Mouse (Mus musculus) embryonic facial prominence, embryonic 11.5 days (tissue): ENCODE results near the gene Dock9. TPM values are rescaled to one million over a fixed set of nuclear protein-coding genes. Genes with fewer than 3 reads are reported as not detected.

Experiments used
- ATAC-seq: fragments of 200-750 bp; cut with Nextera tagmentation; replicated peaks from 2 replicates; pipeline ENCODE4 v1.8.0; 2017; ENCODE audit warnings: low read depth; ENCODE audit not compliant: insufficient number of reproducible peaks, low FRiP score, low TSS enrichment
- DNase-seq: peaks from one replicate; pipeline ENCODE4 v3.0.0-alpha.2; 2015; ENCODE audit warnings: low spot score
- H3K27ac ChIP-seq: fragments of 300-500 bp; sonication (generic); replicated peaks from 2 replicates; pipeline ENCODE4 v1.5.1; 2014; ENCODE audit warnings: mild to moderate bottlenecking, low read depth, low read length, control low read depth
- H3K27me3 ChIP-seq: fragments of 300-500 bp; sonication (generic); 2 replicates; pipeline ENCODE4 v1.6.1; 2014; ENCODE audit warnings: mild to moderate bottlenecking, low read length, moderate library complexity, mixed read lengths; ENCODE audit not compliant: control insufficient read depth, insufficient read depth
- H3K36me3 ChIP-seq: fragments of 300-500 bp; sonication (generic); replicated peaks from 2 replicates; pipeline ENCODE4 v1.6.1; 2014; ENCODE audit warnings: low read depth, mild to moderate bottlenecking, low read length, moderate library complexity, mixed read lengths; ENCODE audit not compliant: control insufficient read depth, insufficient read depth
- H3K4me1 ChIP-seq: fragments of 300-500 bp; sonication (generic); 2 replicates; pipeline ENCODE4 v1.6.1; 2014; ENCODE audit warnings: low read length, mixed read lengths; ENCODE audit not compliant: control insufficient read depth, insufficient read depth
- H3K4me2 ChIP-seq: fragments of 300-500 bp; sonication (generic); 2 replicates; pipeline ENCODE4 v1.6.1; 2014; ENCODE audit warnings: low read depth, mild to moderate bottlenecking, control low read depth, low read length, moderate library complexity
- H3K4me3 ChIP-seq: fragments of 300-500 bp; sonication (generic); 2 replicates; pipeline ENCODE4 v1.5.1; 2014; ENCODE audit warnings: low read depth, low read length, control low read depth
- H3K9ac ChIP-seq: fragments of 300-500 bp; sonication (generic); replicated peaks from 2 replicates; pipeline ENCODE4 v1.6.1; 2014; ENCODE audit warnings: mild to moderate bottlenecking, control low read depth, low read length
- H3K9me3 ChIP-seq: fragments of 300-500 bp; sonication (generic); replicated peaks from 2 replicates; pipeline ENCODE4 v1.6.1; 2016; ENCODE audit warnings: mild to moderate bottlenecking, low read length, inconsistent platforms, mixed read lengths; ENCODE audit not compliant: control insufficient read depth
- WGBS: fragments of 180-500 bp; shearing (Covaris S2); extraction: QIAGEN DNeasy Blood & Tissue Kit; methylation state at CpG from one replicate; pipeline ENCODE4 v1.1.7; 2014; 5-methylcytosine and 5-hydroxymethylcytosine counted together
- polyA plus RNA-seq: library from polyadenylated mRNA; unstranded; fragments of >200 nt; fragmentation: Nextera tagmentation; extraction: Ambion mirVana; gene quantifications from 2 replicates; pipeline ENCODE4 v1.2.1, GENCODE M21; 2014

Gene Dock9
- polyA plus RNA-seq, 1 experiment from 2014 or later: 4.9 TPM

- no peak overlapping the region for H3K4me2 ChIP-seq
- ATAC-seq (no peak), DNase-seq (no peak)
- H3K36me3 ChIP-seq: no peaks in the 10 kb centered on the region
- H3K9ac ChIP-seq: no peak overlapping the region
- no peaks in the 10 kb centered on the region for H3K9me3 ChIP-seq
- no peaks in the 10 kb centered on the region for H3K27me3 ChIP-seq
- 76% methylated on average over 4 of the region's 4 CpGs for WGBS
- H3K4me3 ChIP-seq: no peak overlapping the region
- no peaks in the 10 kb centered on the region for H3K4me1 ChIP-seq
- H3K27ac ChIP-seq: no peak overlapping the region
These were observed 301.9 kb downstream of the Dock9 start for GRCm38 (mm10) chr14:121495741-121496140.

GRCm38 (mm10) chr14:121495120-121495519 lies 302.5 kb downstream of the Dock9 start:
- Histone ChIP-seq H3K9me3 (no peaks in the 10 kb centered on the region), H3K4me3 (no peak overlapping the region), H3K27ac (no peak overlapping the region), H3K4me2 (no peak overlapping the region), H3K27me3 (no peaks in the 10 kb centered on the region), H3K36me3 (no peaks in the 10 kb centered on the region), H3K9ac (no peak overlapping the region), H3K4me1 (no peaks in the 10 kb centered on the region)
- DNase-seq: no peak
- WGBS: 81% methylated on average over 2 of the region's 2 CpGs
- ATAC-seq: no peak

DNA sequence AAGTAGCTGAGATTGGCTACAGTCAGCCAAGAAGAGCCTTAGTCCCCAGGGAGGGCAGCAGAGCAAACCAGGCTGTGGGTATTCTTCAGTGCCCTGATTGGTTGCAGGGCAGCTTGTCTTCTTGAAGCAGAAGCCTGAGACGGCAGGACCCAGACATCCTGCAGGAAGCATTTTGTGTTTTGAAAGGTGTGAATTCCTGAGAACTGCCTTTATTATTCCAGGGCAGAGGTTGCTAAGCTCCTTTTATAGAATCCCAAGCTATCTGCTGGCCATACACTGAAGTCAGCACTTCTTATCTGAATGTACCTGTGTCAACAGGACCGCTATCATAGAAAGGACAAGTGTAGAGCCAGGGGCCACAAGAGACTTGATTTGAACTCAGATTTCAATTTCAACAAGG lies 303.4 kb downstream of the Dock9 start:
- Histone ChIP-seq H3K27me3 (no peaks in the 10 kb centered on the region), H3K4me1 (no peaks in the 10 kb centered on the region), H3K36me3 (no peaks in the 10 kb centered on the region), H3K9ac (no peak overlapping the region), H3K4me3 (no peak overlapping the region), H3K9me3 (no peaks in the 10 kb centered on the region), H3K27ac (no peak overlapping the region), H3K4me2 (no peak overlapping the region)
- ATAC-seq (no peak), DNase-seq (no peak)
- WGBS: 54% methylated on average over 2 of the region's 2 CpGs

- Histone ChIP-seq H3K9me3 (no peaks in the 10 kb centered on the region), H3K4me1 (no peaks in the 10 kb centered on the region), H3K4me3 (no peak overlapping the region), H3K4me2 (no peak overlapping the region), H3K36me3 (no peaks in the 10 kb centered on the region), H3K27ac (no peak overlapping the region), H3K27me3 (no peaks in the 10 kb centered on the region), H3K9ac (no peak overlapping the region)
- ATAC-seq (no peak), DNase-seq (no peak)
- WGBS: 71% methylated on average over 3 of the region's 3 CpGs
These were observed 303.9 kb downstream of the Dock9 start for GRCm38 (mm10) chr14:121493712-121494111.

- no peaks in the 10 kb centered on the region for H3K9me3 ChIP-seq
- H3K36me3 ChIP-seq: no peaks in the 10 kb centered on the region
- H3K4me3 ChIP-seq: no peak overlapping the region
- H3K27ac ChIP-seq: no peak overlapping the region
- H3K4me1 ChIP-seq: no peaks in the 10 kb centered on the region
- no peaks in the 10 kb centered on the region for H3K27me3 ChIP-seq
- ATAC-seq (no peak), DNase-seq (no peak)
- no peak overlapping the region for H3K9ac ChIP-seq
- H3K4me2 ChIP-seq: no peak overlapping the region
- WGBS: 58% methylated on average over 8 of the region's 8 CpGs
These were observed 305.3 kb downstream of the Dock9 start for GRCm38 (mm10) chr14:121492328-121492727.

Other genes starting within 250 kb of the Dock9 start
- 69.4 and 71.9 TPM in 2 replicates for gene Ubac2, start 80.8 kb upstream of the Dock9 start, polyA plus RNA-seq
- 0.32 TPM in 1 of 2 replicates, not detected in the other for gene Gpr18, start 117.9 kb upstream of the Dock9 start, polyA plus RNA-seq
- 3.7 and 4.3 TPM in 2 replicates for gene Gpr183, start 167.4 kb upstream of the Dock9 start, polyA plus RNA-seq
- not detected in 2 replicates for gene Timm8a2, start 236.8 kb upstream of the Dock9 start, polyA plus RNA-seq